Mouse (Mus musculus) B cell, adult 67 days (primary cell): ENCODE data around the gene Mettl27. TPM values are rescaled to one million over a fixed set of nuclear protein-coding genes. Genes with fewer than 3 reads are reported as not detected.

Experiments used
- total RNA-seq, 2 experiments: library from RNA; stranded (reverse); gene quantifications; 4 replicates each; pipeline ENCODE4 v1.2.4; 2023

The Mettl27 gene
- total RNA-seq = 1 to 10 TPM; 1.4 to 2.5 TPM

GRCm38 (mm10) chr5:134932179-134932902, at the start of gene Mettl27:
Gene Mettl27 (plus strand): TSS chr5:134932368.

GRCm38 (mm10) chr5:134906633-134907032, 25.5 kb upstream of the Mettl27 start, which contains the start of gene Tmem270:
Gene Tmem270 (minus strand): TSS chr5:134906733.

GRCm38 (mm10) chr5:134915311-134915710, 16.9 kb upstream of the Mettl27 start, which contains the start of gene Cldn13:
Gene Cldn13 (minus strand): TSS chr5:134915526.

GRCm38 (mm10) chr5:134946857-134947255, 14.7 kb downstream of the Mettl27 start, which contains the start of gene Cldn4:
Gene Cldn4 (minus strand): TSS chr5:134946934.

GRCm38 (mm10) chr5:134985633-134986297, 53.6 kb downstream of the Mettl27 start, which contains the start of gene Cldn3:
Gene Cldn3 (plus strand): TSS chr5:134986214.

Other genes starting within 250 kb of the Mettl27 start
- 10 to 100 TPM; 16.1 to 22.2 TPM for gene Limk1, start 243.8 kb upstream of the Mettl27 start, total RNA-seq
- not detected for gene Eln, start 185.0 kb upstream of the Mettl27 start, total RNA-seq
- not detected for gene Tmem270, start 25.6 kb upstream of the Mettl27 start, total RNA-seq
- not detected for gene Cldn13, start 16.8 kb upstream of the Mettl27 start, total RNA-seq
- not detected for gene Cldn4, start 14.6 kb downstream of the Mettl27 start, total RNA-seq
- not detected for gene Cldn3, start 53.8 kb downstream of the Mettl27 start, total RNA-seq
- gene Abhd11, start 76.8 kb downstream of the Mettl27 start, total RNA-seq = 10 to 100 TPM; 35.0 to 41.7 TPM
- 1 to 10 TPM; 2.7 to 4.2 TPM for gene Stx1a, start 91.1 kb downstream of the Mettl27 start, total RNA-seq
- 10 to 100 TPM; 20.1 to 21.2 TPM for gene Dnajc30, start 131.8 kb downstream of the Mettl27 start, total RNA-seq
- 100 to 1,000 TPM; 105 to 132 TPM for gene Bud23, start 132.6 kb downstream of the Mettl27 start, total RNA-seq
- under 1 TPM in 1 of 2 experiments, not detected in 1; 0.44 TPM for gene Vps37d, start 145.9 kb downstream of the Mettl27 start, total RNA-seq
- not detected for gene Mlxipl, start 157.5 kb downstream of the Mettl27 start, total RNA-seq
- 10 to 100 TPM; 14.6 to 21.7 TPM for gene Tbl2, start 217.3 kb downstream of the Mettl27 start, total RNA-seq
- gene Bcl7b, start 235.9 kb downstream of the Mettl27 start, total RNA-seq = 10 to 100 TPM; 65.6 to 69.8 TPM